Mouse (Mus musculus) liver, postnatal 0 days (tissue): Measurements from ENCODE around the gene Dcakd. TPM values are rescaled to one million over a fixed set of nuclear protein-coding genes. Genes with fewer than 3 reads are reported as not detected.

ENCODE experiments used
- ATAC-seq: fragments of 200-750 bp; cut with Nextera tagmentation; 2 replicates; pipeline ENCODE4 v1.8.0; 2017; ENCODE audit warnings: mild to moderate bottlenecking, moderate library complexity
- DNase-seq: peaks from one replicate; pipeline ENCODE4 v3.0.0-alpha.2; 2016
- H3K27ac ChIP-seq: fragments of 300-500 bp; sonication (generic); 2 replicates; pipeline ENCODE4 v1.5.1; 2014; ENCODE audit warnings: antibody characterized with exemption, moderate library complexity, mild to moderate bottlenecking, low read depth
- H3K27me3 ChIP-seq: fragments of 300-500 bp; sonication (generic); 2 replicates; pipeline ENCODE4 v1.6.1; 2014; ENCODE audit warnings: low read length, control low read depth, mixed read lengths; ENCODE audit not compliant: insufficient read depth
- H3K36me3 ChIP-seq: fragments of 300-500 bp; sonication (generic); replicated peaks from 2 replicates; pipeline ENCODE4 v1.6.1; 2014; ENCODE audit warnings: mild to moderate bottlenecking, control low read depth, low read length, moderate library complexity, mixed read lengths; ENCODE audit not compliant: insufficient read depth
- H3K4me1 ChIP-seq: fragments of 300-500 bp; sonication (generic); 2 replicates; pipeline ENCODE4 v1.6.1; 2014; ENCODE audit warnings: antibody characterized with exemption, mild to moderate bottlenecking, control low read depth; ENCODE audit not compliant: insufficient read depth
- H3K4me2 ChIP-seq: fragments of 300-500 bp; sonication (generic); 2 replicates; pipeline ENCODE4 v1.6.1; 2014; ENCODE audit warnings: low read depth, mild to moderate bottlenecking, low read length, moderate library complexity, mixed read lengths
- H3K4me3 ChIP-seq: fragments of 300-500 bp; sonication (generic); 2 replicates; pipeline ENCODE4 v1.5.1; 2014; ENCODE audit warnings: low read depth, low read length
- H3K9ac ChIP-seq: fragments of 300-500 bp; sonication (generic); replicated peaks from 2 replicates; pipeline ENCODE4 v1.6.1; 2014; ENCODE audit warnings: mild to moderate bottlenecking, moderate library complexity
- H3K9me3 ChIP-seq: fragments of 300-500 bp; sonication (generic); 2 replicates; pipeline ENCODE4 v1.6.1; 2016; ENCODE audit warnings: mild to moderate bottlenecking, control low read depth, low read length, mixed read lengths
- CTCF ChIP-seq: sonication (generic); IDR thresholded peaks from 2 replicates; pipeline ENCODE4 v1.5.1; 2016; ENCODE audit warnings: antibody characterized with exemption, low read depth
- EP300 ChIP-seq: IDR thresholded peaks from 2 replicates; pipeline ENCODE4 v1.6.1; 2016; ENCODE audit warnings: antibody characterized with exemption, low read depth, mild to moderate bottlenecking
- WGBS: fragments of 180-500 bp; shearing (Covaris S2); extraction: QIAGEN DNeasy Blood & Tissue Kit; methylation state at CpG from one replicate; pipeline ENCODE4 v1.1.7; 2014; ENCODE audit not compliant: insufficient replicate concordance; 5-methylcytosine and 5-hydroxymethylcytosine counted together
- polyA plus RNA-seq: library from polyadenylated mRNA; unstranded; fragments of >200 nt; fragmentation: Nextera tagmentation; extraction: Ambion mirVana; gene quantifications from 2 replicates; pipeline ENCODE4 v1.2.1, GENCODE M21; 2015

The Dcakd gene
- polyA plus RNA-seq, 1 experiment from 2014 or later, result 32.5 TPM

- 15% methylated on average over 5 of the region's 5 CpGs for WGBS
- Histone ChIP-seq H3K4me1 (peaks cover 5% of the 10 kb centered on the region; the same call in 1 of the 2 replicates), H3K4me2 (no peak overlapping the region), H3K36me3 (peaks cover 18% of the 10 kb centered on the region; the same call in 1 of the 2 replicates), H3K9me3 (no peaks in the 10 kb centered on the region), H3K27me3 (peaks cover 44% of the 10 kb centered on the region), H3K27ac (no peak overlapping the region), H3K9ac (no peak overlapping the region), H3K4me3 (no peak overlapping the region)
- ATAC-seq (peak; percentile 62; the same call in 1 of the 2 replicates), DNase-seq (peak; percentile 84)
- TF ChIP-seq CTCF (peak; percentile 90), EP300 (no peak)
These were observed 35.2 kb downstream of the Dcakd start for GRCm38 (mm10) chr11:102992940-102993339.

DNA sequence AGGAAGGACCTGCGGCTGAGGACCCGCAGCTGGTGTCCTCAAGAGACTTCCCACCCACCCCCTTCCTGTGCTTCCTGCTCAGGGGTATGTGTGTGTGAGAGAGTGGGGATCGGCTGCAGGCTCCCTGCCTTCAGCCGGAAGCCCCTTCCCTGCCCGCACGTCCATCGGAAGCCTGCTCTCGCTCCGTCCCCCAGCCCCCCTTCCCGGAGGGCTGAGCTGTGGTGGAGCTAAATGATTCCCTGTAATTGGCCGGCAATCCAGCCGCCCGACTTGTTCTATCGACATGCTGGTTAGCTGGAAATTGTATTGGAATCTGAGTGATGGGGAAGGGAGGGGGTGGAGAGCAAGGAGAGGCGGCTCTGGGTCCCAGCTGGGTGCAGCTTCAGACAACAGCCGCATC lies 36.5 kb downstream of the Dcakd start:
- H3K9ac ChIP-seq, result no peak overlapping the region
- no peak overlapping the region for H3K4me3 ChIP-seq
- peaks cover 51% of the 10 kb centered on the region for H3K27me3 ChIP-seq
- H3K4me2 ChIP-seq, result 0 out of 2 replicates have a peak overlapping the region, but pooled peaks have one; percentile 9
- H3K9me3 ChIP-seq, result no peaks in the 10 kb centered on the region
- ATAC-seq, result no peak
- WGBS, result 3% methylated on average over 16 of the region's 16 CpGs
- H3K27ac ChIP-seq, result no peak overlapping the region
- TF ChIP-seq CTCF, result no peak
- no peak for TF ChIP-seq EP300
- peaks cover 12% of the 10 kb centered on the region; the same call in 1 of the 2 replicates for H3K36me3 ChIP-seq
- H3K4me1 ChIP-seq, result peaks cover 5% of the 10 kb centered on the region; the same call in 1 of the 2 replicates
- no peak for DNase-seq

GRCm38 (mm10) chr11:102990152-102990663 lies 37.9 kb downstream of the Dcakd start:
- no peak overlapping the region for H3K9ac ChIP-seq
- peaks cover 56% of the 10 kb centered on the region for H3K27me3 ChIP-seq
- DNase-seq (peak; percentile 38), ATAC-seq (no peak)
- 1% methylated on average over 29 of the region's 29 CpGs for WGBS
- no peak for TF ChIP-seq EP300
- TF ChIP-seq CTCF, result peak; percentile 50
- no peak overlapping the region for H3K27ac ChIP-seq
- no peaks in the 10 kb centered on the region for H3K9me3 ChIP-seq
- H3K36me3 ChIP-seq, result no peaks in the 10 kb centered on the region
- H3K4me3 ChIP-seq, result peak overlapping the region; percentile 37
- H3K4me1 ChIP-seq, result peaks cover 5% of the 10 kb centered on the region; the same call in 1 of the 2 replicates
- peak overlapping the region; percentile 63 for H3K4me2 ChIP-seq

DNA sequence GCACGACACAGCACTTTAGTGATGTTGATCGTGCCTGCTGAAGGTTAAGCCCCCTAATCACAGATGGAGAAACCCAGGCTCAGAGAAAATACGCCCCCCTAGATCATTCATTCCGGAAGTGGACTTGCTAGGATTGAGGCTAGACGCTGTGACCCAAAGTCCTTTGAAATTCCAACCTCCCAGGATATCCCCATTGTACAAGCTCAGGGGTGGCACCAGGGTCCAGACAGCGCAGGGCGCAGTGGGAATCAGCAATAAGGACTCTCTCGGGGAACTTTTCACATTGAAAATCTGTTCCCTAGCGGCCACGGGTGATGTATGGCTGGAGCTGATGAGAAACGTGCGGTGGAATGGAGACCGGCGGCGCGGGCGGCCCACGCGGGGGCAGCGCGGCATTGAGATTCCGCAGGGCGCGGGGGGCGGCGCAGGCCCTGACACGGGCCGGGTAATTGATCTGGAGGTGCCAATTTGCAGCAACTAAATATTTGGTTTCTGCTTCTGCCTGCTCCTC lies 38.4 kb downstream of the Dcakd start:
- Histone ChIP-seq H3K27me3 (peaks cover 56% of the 10 kb centered on the region), H3K4me1 (peaks cover 5% of the 10 kb centered on the region; the same call in 1 of the 2 replicates), H3K4me3 (peak overlapping the region; percentile 37), H3K9me3 (no peaks in the 10 kb centered on the region), H3K36me3 (no peaks in the 10 kb centered on the region), H3K4me2 (peak overlapping the region; percentile 63), H3K27ac (no peak overlapping the region), H3K9ac (no peak overlapping the region)
- 8% methylated on average over 28 of the region's 28 CpGs for WGBS
- ATAC-seq (no peak), DNase-seq (no peak)
- TF ChIP-seq EP300, result no peak
- TF ChIP-seq CTCF, result no peak

- Histone ChIP-seq H3K9me3 (no peaks in the 10 kb centered on the region), H3K4me3 (no peak overlapping the region), H3K36me3 (no peaks in the 10 kb centered on the region), H3K27ac (no peak overlapping the region), H3K27me3 (peaks cover 34% of the 10 kb centered on the region), H3K9ac (no peak overlapping the region), H3K4me1 (peaks cover 5% of the 10 kb centered on the region; the same call in 1 of the 2 replicates), H3K4me2 (no peak overlapping the region)
- no peak for TF ChIP-seq CTCF
- TF ChIP-seq EP300, result no peak
- DNase-seq (no peak), ATAC-seq (no peak)
- WGBS, result 66% methylated on average over 6 of the region's 6 CpGs
These were observed 43.0 kb downstream of the Dcakd start for GRCm38 (mm10) chr11:102985160-102985559.

GRCm38 (mm10) chr11:102984615-102985014 lies 43.5 kb downstream of the Dcakd start:
- no peaks in the 10 kb centered on the region for H3K9me3 ChIP-seq
- no peak overlapping the region for H3K4me2 ChIP-seq
- H3K9ac ChIP-seq, result no peak overlapping the region
- H3K36me3 ChIP-seq, result no peaks in the 10 kb centered on the region
- H3K4me1 ChIP-seq, result peaks cover 2% of the 10 kb centered on the region; the same call in 1 of the 2 replicates
- H3K27me3 ChIP-seq, result peaks cover 28% of the 10 kb centered on the region
- H3K27ac ChIP-seq, result no peak overlapping the region
- WGBS, result 66% methylated on average over 4 of the region's 4 CpGs
- no peak overlapping the region for H3K4me3 ChIP-seq
- DNase-seq, result no peak
- TF ChIP-seq EP300 (no peak), CTCF (no peak)
- no peak for ATAC-seq

DNA sequence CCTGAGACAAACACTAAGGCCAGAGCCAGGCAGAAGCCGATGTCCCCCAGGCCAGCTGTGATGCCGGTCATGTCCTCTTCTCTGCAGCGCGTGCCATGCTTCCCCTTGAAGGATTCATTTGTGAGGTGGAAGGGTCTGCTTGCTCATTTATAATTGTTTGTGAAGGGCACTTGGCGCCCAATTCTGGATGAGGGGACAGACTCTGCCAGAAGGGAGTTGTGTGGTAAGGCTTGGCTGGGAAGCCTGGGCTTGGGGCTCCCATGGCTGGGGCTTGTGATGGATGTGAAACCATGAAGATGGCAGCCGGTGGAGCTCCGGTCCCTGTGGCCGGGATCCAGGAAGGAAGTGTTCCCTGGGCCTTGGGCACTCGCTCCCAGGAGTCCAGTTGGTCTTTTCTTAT lies 44.0 kb downstream of the Dcakd start:
- no peak overlapping the region for H3K9ac ChIP-seq
- H3K27me3 ChIP-seq, result peaks cover 23% of the 10 kb centered on the region

More for the DNA sequence above, 44.0 kb downstream of the Dcakd start:
- TF ChIP-seq EP300 (no peak), CTCF (no peak)
- Histone ChIP-seq H3K4me1 (no peaks in the 10 kb centered on the region), H3K36me3 (no peaks in the 10 kb centered on the region), H3K4me3 (no peak overlapping the region), H3K27ac (no peak overlapping the region), H3K9me3 (no peaks in the 10 kb centered on the region), H3K4me2 (no peak overlapping the region)
- no peak for ATAC-seq
- WGBS, result 81% methylated on average over 9 of the region's 9 CpGs
- no peak for DNase-seq
